Mouse (Mus musculus): ENCODE results near the gene Ankrd65.
A peak's percentile ranks its signal among the peaks of the same experiment; 100 is the strongest.
"Not testable (repeated sequence)": the region's sequence is repeated elsewhere in the genome, so short reads cannot be mapped to it uniquely, and the experiment has no call there.

Gene Ankrd65

DNA sequence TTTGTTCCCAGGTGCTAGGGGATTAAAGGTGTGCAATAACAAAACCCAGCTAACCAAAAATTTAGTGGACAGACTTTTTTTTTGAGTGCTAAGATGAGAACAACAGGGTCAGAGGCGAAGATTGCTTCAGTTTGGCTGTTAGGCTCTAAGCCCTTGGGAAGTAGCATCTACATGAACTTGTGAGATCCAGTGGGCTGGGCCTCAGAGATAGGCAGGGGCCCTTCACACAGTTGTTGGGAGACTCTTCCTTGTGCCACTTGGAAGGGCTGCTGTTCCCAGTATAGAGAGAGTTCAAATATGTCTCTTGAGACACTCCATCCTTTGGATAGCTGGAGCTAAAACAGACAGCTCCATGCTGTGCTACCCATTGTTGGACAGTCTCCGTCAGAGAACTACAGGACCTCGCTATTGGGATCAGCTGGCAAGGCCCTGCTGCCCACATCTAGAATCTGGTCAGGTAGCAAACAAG lies at the start of gene Ankrd65:
Gene Ankrd65 (plus strand): TSS at position 419 of the 469 bp plus-strand sequence.
- DNase-seq (ENCODE audit: low spot score), result no peak

- DNase-seq (ENCODE audit: low spot score), result not testable (repeated sequence)
Observed at GRCm38 (mm10) chr4:155740681-155741080, 49.6 kb upstream of the Ankrd65 start.

DNA sequence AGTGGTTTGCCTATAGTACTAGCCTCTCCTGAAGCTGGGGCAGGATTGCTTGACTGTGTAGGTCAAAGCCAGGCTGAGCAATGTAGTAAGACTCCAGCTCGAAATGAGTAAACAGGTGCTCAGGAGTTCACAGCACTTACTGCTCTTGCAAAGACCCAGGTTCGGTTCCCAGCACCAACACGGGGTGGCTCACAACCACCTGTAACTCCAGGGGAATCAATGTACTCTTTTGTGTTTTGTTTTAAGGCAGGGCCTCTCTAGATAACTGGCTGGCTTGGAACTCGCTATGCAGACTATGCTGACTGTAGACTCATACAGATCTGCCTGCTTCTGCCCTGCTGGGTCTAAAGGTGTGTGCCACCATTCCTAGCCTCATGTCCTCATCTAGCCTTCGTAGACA lies 47.6 kb upstream of the Ankrd65 start:
- no peak for DNase-seq (ENCODE audit: low spot score)

DNA sequence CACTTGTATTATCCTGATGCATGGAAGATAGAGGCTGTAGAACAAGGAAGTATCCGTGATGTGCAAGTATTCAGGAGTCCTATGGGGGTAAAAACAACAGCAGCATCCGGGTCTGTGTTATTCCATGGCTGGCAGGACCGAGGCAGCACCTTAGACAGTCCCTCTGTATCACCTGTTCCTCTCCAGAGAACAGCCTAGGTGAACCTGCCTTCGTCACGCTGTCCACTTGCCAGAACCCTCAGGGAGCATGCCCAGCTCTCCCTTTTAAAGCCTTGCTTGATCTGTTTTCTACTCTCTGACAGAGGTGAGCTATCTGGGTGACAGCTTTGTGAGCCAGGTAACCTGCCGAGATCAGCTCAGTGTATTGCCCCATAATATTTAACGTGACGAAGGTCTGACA lies 45.8 kb upstream of the Ankrd65 start:
- no peak for DNase-seq (ENCODE audit: low spot score)

DNA sequence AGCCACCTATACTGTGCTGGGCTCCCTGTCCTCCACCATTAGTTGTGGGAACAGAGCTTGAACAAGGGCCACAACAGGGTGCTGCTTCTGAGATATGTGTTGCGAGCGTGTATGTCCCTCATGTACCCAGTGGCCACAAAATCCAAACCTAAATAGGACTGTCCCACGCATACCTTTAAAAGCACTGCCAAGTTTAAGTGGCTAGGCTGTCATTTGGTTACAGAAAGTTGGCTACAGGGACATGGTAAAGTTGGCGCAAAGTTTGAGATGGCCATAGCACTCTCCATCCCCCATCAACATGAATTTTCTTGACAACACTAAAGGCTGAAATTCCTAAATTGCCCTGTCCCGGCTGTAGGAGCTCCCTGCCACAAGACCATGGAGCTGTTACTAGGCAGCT lies 45.1 kb upstream of the Ankrd65 start:
- DNase-seq (ENCODE audit: low spot score), result no peak

GRCm38 (mm10) chr4:155746036-155746548 lies 44.1 kb upstream of the Ankrd65 start:
- no peak for DNase-seq (ENCODE audit: low spot score)

DNA sequence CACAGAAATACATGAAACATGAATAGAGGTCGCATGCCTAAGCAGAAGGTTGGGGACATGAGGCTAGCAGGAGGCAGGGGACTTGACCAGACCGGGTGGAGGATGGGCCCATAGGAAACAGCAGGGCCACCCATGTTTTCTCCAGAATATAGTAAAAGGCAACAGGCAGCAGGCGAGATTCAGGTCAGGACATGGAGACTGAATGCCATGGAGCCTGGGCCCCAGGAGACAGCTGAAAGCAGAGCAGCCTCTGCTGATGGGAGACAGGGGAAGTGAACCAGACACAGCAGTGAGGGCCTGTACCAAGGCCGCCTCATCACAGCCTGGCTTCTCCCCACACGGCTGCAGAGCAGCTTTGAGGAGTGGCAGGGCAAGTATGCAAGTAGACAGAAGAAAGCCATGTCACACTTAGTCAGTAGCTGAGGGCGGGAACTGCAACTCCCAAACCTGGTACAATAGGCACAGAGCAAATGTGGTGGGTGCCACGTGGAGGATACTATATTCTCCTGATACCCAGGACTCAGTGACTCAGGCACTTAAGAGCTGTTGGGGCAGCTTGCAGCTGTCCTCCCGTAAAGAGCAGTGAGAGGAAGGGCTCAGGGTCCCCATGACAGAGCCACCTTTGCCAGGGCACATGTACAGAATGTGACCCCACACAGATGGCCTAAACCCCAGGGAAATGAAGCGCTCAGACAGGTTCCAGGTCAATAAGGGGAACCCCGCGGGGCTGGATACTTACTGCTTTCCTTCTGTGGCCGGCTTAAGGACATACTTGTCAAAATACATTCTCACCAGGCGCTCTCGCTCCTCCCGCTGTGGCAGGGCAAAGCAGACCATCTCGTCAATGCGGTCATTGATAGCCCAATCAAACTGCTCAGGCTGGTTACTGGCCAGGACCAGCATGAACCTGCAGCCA lies 43.4 kb upstream of the Ankrd65 start:
- no peak for DNase-seq (ENCODE audit: low spot score)

- DNase-seq (ENCODE audit: low spot score), result no peak
Observed at GRCm38 (mm10) chr4:155757011-155757410, 33.2 kb upstream of the Ankrd65 start.

- no peak for DNase-seq (ENCODE audit: low spot score)
Observed at GRCm38 (mm10) chr4:155759862-155760612, 30.2 kb upstream of the Ankrd65 start.

GRCm38 (mm10) chr4:155760613-155761355 lies 29.5 kb upstream of the Ankrd65 start, which contains the start of gene Atad3a:
Gene Atad3a (minus strand): TSS chr4:155761093.
- DNase-seq (ENCODE audit: low spot score), result peak; percentile 97

- DNase-seq (ENCODE audit: low spot score), result no peak
Observed at GRCm38 (mm10) chr4:155761356-155762099, 28.7 kb upstream of the Ankrd65 start.

DNA sequence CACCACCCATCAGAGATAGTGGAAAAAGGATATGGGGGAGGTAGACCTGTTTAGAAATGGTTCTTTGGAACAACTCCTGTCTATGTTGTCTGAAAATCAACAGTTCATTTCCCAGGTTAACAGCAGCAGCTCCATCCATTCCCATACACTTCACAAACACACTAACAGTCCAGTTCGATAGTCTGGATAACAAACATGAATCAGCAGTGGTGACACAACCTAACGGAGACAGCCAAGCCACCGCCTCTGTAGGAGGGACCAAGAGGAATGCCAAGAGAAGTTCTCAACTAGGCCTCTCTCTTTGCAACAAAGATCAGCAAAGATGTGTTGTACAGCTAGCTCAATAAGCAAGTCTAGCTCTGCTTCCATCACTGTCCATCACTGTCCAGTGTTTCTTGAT lies 27.9 kb upstream of the Ankrd65 start:
- no peak for DNase-seq (ENCODE audit: low spot score)

- DNase-seq (ENCODE audit: low spot score), result no peak
Observed at GRCm38 (mm10) chr4:155769496-155769879, 20.8 kb upstream of the Ankrd65 start.

GRCm38 (mm10) chr4:155769880-155770512 lies 20.2 kb upstream of the Ankrd65 start:
- peak; percentile 83 for DNase-seq (ENCODE audit: low spot score)

DNA sequence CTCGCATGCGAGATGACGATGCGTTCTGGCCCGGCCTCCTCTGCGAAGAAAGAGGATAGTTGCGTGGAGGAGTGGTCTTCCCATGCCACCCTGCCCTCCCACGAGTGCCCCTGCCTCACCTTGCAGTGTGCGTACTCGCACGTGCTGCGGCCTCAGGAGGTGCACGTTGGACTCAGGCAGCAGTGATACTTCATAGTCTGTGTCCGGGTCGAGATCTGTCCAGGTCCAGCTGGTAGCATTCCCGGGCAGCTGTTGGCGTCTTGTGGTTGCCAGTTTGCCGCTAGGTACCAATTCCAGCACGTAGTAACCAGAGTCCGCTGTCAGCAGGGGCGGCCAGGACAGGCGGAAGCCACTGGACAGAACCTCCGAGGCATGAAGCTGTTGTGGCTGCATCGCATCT lies 19.6 kb upstream of the Ankrd65 start:
- DNase-seq (ENCODE audit: low spot score), result no peak

- DNase-seq (ENCODE audit: low spot score), result no peak
Observed at GRCm38 (mm10) chr4:155771706-155772105, 18.5 kb upstream of the Ankrd65 start.

- no peak for DNase-seq (ENCODE audit: low spot score)
Observed at GRCm38 (mm10) chr4:155772786-155773185, 17.5 kb upstream of the Ankrd65 start.

- DNase-seq (ENCODE audit: low spot score), result no peak
Observed at GRCm38 (mm10) chr4:155773335-155774078, 16.7 kb upstream of the Ankrd65 start.

- DNase-seq (ENCODE audit: low spot score), result peak; percentile 71
Observed at GRCm38 (mm10) chr4:155774280-155774754, 15.9 kb upstream of the Ankrd65 start, which contains the start of gene Vwa1. Gene Vwa1 (minus strand): TSS chr4:155774698.

Data from spleen, adult 12 weeks (tissue).